Mouse (Mus musculus): ENCODE results near the gene Cdc73. TPM values are rescaled to one million over a fixed set of nuclear protein-coding genes. Genes with fewer than 3 reads are reported as not detected.
"Not testable (repeated sequence)": the region's sequence is repeated elsewhere in the genome, so short reads cannot be mapped to it uniquely, and the experiment has no call there.

The Cdc73 gene
- total RNA-seq, 2 experiments from 2014 or later, result 63.8 to 65.5 TPM

DNA sequence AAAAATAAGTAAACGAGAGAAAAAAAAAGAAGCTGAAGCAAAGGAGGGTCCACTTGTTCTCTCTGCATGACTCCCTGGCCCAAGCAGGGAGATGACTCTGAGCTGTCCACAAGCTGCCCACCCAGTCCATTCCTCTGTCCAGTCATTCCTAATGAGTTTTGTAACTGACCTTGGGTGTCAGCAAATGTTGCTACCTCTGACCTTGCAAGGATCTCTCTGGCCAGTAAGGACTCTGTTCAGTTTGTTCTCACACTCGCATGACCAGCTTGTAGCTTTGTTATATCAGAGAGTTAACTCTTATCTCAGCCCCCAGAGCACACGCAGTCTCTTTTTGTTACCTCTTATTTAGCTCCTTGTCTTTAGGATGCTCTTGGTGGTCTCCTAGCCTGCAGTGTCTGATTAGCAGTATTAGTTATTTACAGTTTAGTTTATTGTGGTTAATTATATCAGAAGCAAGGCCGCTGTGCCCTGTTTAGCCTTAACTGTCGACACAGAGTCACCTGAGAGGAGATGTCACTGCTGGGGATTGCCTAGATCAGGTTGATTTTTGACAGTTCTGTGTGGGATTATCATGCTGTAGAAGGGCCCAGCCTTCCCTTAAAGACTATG lies 21.9 kb upstream of the Cdc73 start:
- no peak overlapping the region for H3K4me3 ChIP-seq
- no peak for TF ChIP-seq CTCF (IDR thresholded peaks at IDR 0.05)
- DNase-seq (ENCODE audit: extremely low spot score in 1 of 2, low spot score in 2 of 2), result no peak
- intact Hi-C loops (cut with DNase I), result no loop called here
- H3K27ac ChIP-seq, result no peak overlapping the region

- H3K27ac ChIP-seq; H3K4me3 ChIP-seq; intact Hi-C loops (cut with DNase I); DNase-seq (ENCODE audit: extremely low spot score in 1 of 2, low spot score in 2 of 2): not testable (repeated sequence)
These were observed 13.3 kb upstream of the Cdc73 start, which contains the start of gene Glrx2 for GRCm38 (mm10) chr1:143716038-143716437. TSS of gene Glrx2 (plus strand) at chr1:143716338.

DNA sequence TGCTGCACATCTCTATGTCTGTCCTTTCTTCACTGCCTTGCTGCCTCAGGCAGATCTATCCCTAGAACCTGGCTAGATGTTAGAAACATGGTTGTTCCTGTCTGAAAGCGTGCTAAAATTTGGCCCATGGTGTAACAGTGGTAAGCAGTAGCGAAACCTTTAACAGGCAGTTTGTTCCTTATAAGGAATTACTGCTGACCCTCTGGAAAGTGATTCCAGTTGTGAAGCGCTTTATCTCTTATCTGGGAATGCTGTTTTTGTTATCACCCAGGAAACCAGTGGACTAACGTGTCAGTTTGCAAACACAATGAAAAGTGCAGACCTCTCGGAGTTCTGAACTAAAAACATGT lies 7.9 kb upstream of the Cdc73 start:
- DNase-seq (ENCODE audit: extremely low spot score in 1 of 2, low spot score in 2 of 2), result no peak
- no peak for TF ChIP-seq CTCF (IDR thresholded peaks at IDR 0.05)
- Histone ChIP-seq H3K27ac (no peak overlapping the region), H3K4me3 (no peak overlapping the region)
- intact Hi-C loops (cut with DNase I), result no loop called here

GRCm38 (mm10) chr1:143709966-143710626 lies 7.4 kb upstream of the Cdc73 start:
- no peak overlapping the region for H3K27ac ChIP-seq
- intact Hi-C loops (cut with DNase I), result no loop called here
- TF ChIP-seq CTCF (IDR thresholded peaks at IDR 0.05), result no peak
- H3K4me3 ChIP-seq, result no peak overlapping the region
- DNase-seq (ENCODE audit: extremely low spot score in 1 of 2, low spot score in 2 of 2), result no peak

GRCm38 (mm10) chr1:143708361-143708760 lies 5.7 kb upstream of the Cdc73 start:
- Histone ChIP-seq H3K27ac (no peak overlapping the region), H3K4me3 (no peak overlapping the region)
- TF ChIP-seq CTCF (IDR thresholded peaks at IDR 0.05), result no peak
- intact Hi-C loops (cut with DNase I), result no loop called here
- DNase-seq (ENCODE audit: extremely low spot score in 1 of 2, low spot score in 2 of 2), result no peak

GRCm38 (mm10) chr1:143707006-143707405 lies 4.3 kb upstream of the Cdc73 start:
- H3K4me3 ChIP-seq, result no peak overlapping the region
- H3K27ac ChIP-seq, result no peak overlapping the region
- TF ChIP-seq CTCF (IDR thresholded peaks at IDR 0.05), result no peak
- DNase-seq (ENCODE audit: extremely low spot score in 1 of 2, low spot score in 2 of 2), result no peak
- intact Hi-C loops (cut with DNase I), result no loop called here

GRCm38 (mm10) chr1:143702141-143702740 lies 452 bp downstream of the Cdc73 start:
- intact Hi-C loops (cut with DNase I), result loop anchor here (1.0 to 2.0 kb wide), 2 partner anchors 37 to 75 kb away; partner anchors contain the start of genes Trove2 and Uchl5
- DNase-seq (ENCODE audit: extremely low spot score in 1 of 2, low spot score in 2 of 2), result peak in 1 of 2 experiments; percentile 15
- Histone ChIP-seq H3K27ac (peak overlapping the region; percentile 90), H3K4me3 (peak overlapping the region; percentile 91)
- no peak for TF ChIP-seq CTCF (IDR thresholded peaks at IDR 0.05)

- intact Hi-C loops (cut with DNase I), result loop anchor here (1.0 to 2.0 kb wide), 2 partner anchors 38 to 75 kb away; partner anchors contain the start of genes Trove2 and Uchl5
These were observed 957 bp downstream of the Cdc73 start for GRCm38 (mm10) chr1:143701736-143702135.

DNA sequence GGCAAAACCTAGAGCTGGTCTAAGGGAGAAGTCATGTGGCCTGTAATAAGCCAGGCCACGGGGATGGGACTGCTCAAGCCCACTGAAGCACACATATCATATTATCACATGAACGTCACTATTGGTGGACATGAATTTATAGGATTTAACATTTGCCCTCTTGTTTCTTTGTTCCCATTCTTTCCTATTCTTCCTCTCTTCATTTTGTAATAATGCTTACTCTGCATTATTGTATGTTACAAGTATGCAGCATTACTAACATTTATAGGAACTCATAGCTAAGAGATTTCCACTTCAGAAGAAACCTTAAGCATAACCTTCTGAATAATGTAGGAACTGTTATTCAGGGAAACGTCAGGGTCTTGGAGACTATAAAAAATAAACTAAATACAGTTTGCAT lies 17.8 kb downstream of the Cdc73 start:
- no peak overlapping the region for H3K4me3 ChIP-seq
- intact Hi-C loops (cut with DNase I), result no loop called here
- DNase-seq (ENCODE audit: extremely low spot score in 1 of 2, low spot score in 2 of 2), result no peak

More at GRCm38 (mm10) chr1:143701736-143702135, 957 bp downstream of the Cdc73 start:
- H3K4me3 ChIP-seq, result peak overlapping the region; percentile 91
- no peak for TF ChIP-seq CTCF (IDR thresholded peaks at IDR 0.05)
- no peak for DNase-seq (ENCODE audit: extremely low spot score in 1 of 2, low spot score in 2 of 2)
- H3K27ac ChIP-seq, result no peak overlapping the region; the same call in 1 of the 2 replicates

DNA sequence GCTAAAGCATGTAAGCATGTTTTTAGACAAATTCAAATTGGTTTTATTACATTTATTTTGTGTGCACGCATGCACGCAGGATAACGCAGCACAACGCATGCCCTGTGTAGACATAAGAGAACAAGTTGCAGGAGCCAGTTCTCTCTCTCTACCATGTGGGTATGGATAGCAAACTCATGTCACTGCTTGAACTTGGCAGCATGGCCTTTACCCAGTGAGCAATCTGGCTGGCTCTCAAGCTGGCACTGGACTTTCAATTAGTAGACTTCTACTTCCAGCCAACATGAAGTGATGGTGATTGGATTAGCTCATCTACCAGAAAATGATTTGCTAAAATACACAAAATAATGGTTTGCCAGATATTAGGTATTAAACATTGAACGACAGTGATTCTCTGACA lies 21.6 kb downstream of the Cdc73 start:
- Histone ChIP-seq H3K27ac (no peak overlapping the region), H3K4me3 (no peak overlapping the region)
- no peak for DNase-seq (ENCODE audit: extremely low spot score in 1 of 2, low spot score in 2 of 2)
- intact Hi-C loops (cut with DNase I), result no loop called here
- TF ChIP-seq CTCF (IDR thresholded peaks at IDR 0.05), result no peak

More for the DNA sequence above, 17.8 kb downstream of the Cdc73 start:
- no peak for TF ChIP-seq CTCF (IDR thresholded peaks at IDR 0.05)
- H3K27ac ChIP-seq, result no peak overlapping the region

GRCm38 (mm10) chr1:143675734-143676361 lies 26.8 kb downstream of the Cdc73 start:
- intact Hi-C loops (cut with DNase I), result loop anchor here (10.0 kb wide), 1 partner anchor 1721 kb away; no protein-coding TSS in a partner anchor
- H3K4me3 ChIP-seq, result no peak overlapping the region
- TF ChIP-seq CTCF (IDR thresholded peaks at IDR 0.05), result peak; percentile 60
- no peak for DNase-seq (ENCODE audit: extremely low spot score in 1 of 2, low spot score in 2 of 2)
- no peak overlapping the region; the same call in 1 of the 2 replicates for H3K27ac ChIP-seq

DNA sequence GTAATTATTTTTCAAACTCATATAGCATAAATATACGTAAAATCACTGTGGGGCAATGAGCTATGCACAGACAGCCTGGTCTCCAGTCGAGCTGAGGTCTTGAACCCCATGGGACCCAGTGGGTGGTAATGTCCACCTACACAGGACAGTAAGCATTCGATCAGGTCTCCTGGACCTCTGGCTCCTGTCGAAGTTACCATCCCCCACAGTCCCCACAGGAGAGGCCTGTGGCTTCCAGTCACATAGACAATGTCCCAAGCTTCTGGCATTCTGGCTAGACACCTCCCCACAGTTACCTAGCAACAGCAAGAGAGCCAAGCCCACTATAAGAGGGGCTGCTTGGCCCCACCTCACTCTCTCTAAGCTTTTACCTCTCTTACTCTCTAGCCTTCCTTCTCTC lies 37.9 kb downstream of the Cdc73 start:
- H3K27ac ChIP-seq; H3K4me3 ChIP-seq; intact Hi-C loops (cut with DNase I); DNase-seq (ENCODE audit: extremely low spot score in 1 of 2, low spot score in 2 of 2): not testable (repeated sequence)
